Mouse (Mus musculus) embryonic fibroblast, embryonic 13.5 days (primary cell): ENCODE results near the gene Dock8.

Experiments used
- CTCF ChIP-seq: IDR thresholded peaks from 2 replicates; pipeline ENCODE4 v1.5.1; 2011; ENCODE audit warnings: mild to moderate bottlenecking, control low read depth, low read length, moderate library complexity, borderline replicate concordance; ENCODE audit not compliant: insufficient read depth
- POLR2A ChIP-seq: IDR thresholded peaks from 2 replicates; pipeline ENCODE4 v1.6.1; 2011; ENCODE audit warnings: low read depth, mild to moderate bottlenecking, control low read depth, low read length, moderate library complexity

DNA sequence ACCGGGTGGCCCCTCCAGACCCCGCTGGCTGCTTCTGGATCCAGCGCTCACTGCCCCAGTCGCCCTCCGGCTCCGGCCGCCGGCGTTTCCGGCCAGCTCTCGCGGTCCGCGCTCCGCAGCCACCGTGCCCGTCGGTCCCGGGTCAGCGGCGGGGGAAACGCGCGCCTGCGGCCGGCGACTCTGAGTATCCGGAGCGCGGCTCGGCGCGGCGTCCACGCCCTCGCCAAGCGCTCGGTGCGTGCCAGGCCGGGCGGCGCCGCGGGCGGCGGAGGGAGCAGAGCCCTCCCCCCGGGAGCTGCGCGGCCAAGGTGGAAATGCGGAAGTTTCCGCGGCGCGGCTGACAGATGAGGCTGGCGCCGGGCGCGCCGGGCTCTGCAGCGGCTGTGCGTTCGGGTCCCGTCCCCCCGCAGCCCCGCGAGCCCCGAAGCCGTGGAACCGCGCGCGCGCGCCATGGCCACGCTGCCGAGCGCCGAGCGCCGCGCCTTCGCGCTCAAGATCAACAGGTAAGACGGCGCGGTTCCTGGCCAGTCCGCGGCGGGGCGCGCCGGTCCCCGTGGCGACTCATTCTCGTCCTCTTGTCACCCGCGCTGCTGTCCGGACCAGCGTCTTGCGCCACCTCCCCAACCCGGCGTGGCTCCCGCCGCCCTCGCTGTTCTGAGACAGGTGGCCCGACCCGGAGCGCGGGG lies at the start of gene Dock8:
- TF ChIP-seq CTCF (0 out of 2 replicates have a peak, but pooled peaks have one; percentile 5), POLR2A (no peak)
